Mouse (Mus musculus): Measurements from ENCODE around the gene Rbck1. TPM values are rescaled to one million over a fixed set of nuclear protein-coding genes. Genes with fewer than 3 reads are reported as not detected.

Gene Rbck1
- polyA plus RNA-seq (2012; rRNA removed) = 171 and 192 TPM in 2 replicates

DNA sequence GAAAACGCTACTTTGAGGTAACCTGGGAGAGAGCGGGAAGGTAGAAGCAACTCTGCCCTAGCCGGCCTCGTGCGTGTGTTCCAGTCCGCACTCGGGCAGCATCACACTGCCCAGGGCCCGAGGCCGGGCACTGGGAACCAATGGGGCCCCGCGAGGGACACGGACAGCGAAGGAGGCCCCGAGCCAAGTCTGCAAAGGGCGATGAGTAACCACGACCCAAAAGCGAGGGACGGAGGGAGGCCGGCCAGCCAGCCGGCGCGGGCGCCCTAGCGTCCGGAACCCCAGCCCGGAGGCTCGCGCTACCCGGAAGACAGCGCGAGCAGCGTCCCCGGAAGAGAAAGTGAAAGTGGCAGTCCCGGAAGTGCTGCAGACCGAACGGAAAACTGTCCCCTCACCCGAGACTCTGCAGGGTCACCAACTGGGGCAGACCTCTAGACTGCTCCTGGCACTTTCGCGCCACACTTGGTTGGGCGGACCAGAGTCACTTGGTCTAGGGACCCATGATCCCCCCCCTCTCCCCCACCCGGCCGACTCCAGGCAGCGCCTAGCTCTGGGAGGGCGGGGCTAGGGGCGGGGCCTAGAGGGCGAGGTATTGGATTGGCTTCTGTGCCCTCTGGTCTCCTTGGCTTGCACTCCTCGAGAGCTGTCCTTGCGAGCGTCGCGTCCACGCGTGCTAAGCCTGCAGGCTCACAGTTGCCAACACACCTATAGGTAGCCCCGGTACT is at the start of gene Rbck1:
Rbck1 (minus strand) TSS at position 553 of the 725 bp plus-strand sequence.

DNA sequence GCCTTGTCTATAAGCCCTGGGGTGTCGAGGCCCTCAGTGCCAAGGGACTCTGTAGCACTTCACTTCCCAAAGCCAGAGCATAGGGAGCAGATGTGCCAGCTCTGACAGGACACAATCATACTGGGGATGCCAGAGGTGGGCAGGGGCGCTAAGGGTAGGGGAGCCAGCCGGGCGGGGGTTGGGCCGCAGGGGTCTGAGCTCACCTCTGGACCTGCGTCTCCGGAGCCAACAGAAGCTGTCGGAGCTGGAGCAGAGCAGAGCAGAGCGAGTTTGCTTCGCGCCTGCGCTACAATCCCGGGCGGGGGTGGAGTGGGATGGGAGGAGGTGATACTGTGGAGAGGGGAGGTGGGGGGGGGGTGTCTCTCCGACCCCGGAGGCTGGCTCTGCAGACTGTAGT is 43.9 kb upstream of the Rbck1 start, which contains the start of gene Nrsn2:
Nrsn2 (minus strand) TSS at position 294 of the 397 bp plus-strand sequence.

DNA sequence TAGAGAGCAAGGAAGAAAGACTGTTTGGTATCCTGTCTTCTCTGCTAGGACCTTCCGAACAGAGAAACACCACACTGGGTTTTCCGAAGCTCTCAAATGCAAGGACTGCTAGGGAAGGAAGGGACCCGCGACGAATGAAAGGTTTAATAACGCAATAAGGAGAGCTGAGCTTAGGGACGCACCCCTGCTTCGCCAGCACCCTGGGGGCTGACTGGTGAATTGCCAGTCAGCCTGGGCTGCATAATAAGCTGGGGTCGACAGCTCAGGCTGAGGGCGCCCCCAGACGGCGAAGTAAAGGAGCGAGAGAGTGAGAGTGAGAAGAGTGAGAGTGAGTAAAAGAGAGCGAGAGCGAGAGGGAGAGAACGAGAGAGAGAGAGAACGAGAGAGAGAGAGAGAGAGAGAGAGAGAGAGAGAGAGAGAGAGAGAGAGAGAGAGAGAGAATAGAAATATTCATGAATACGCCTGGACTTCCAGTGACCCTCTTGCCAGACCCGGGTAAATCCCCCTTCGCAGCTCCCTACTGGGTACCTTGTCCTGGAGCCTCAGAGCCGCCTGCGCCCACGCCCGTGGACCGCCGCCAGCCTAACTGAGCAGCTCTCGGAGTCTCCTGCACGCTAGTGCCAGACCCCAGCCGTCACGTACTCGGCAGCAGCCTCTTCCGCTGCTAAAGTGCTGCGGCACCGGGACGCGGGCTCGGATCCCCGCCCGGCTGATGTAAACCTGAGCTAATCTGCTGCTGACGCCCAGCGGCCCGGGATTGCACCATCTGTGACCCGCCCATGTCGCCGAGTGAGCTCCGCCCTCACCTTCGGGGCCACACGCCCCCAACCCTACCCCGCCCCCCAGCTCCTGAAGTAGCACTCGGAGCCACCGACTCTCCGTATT is 11.1 kb upstream of the Rbck1 start, which contains the start of gene Trib3:
Trib3 (minus strand) TSS at position 704 of the 885 bp plus-strand sequence.

DNA sequence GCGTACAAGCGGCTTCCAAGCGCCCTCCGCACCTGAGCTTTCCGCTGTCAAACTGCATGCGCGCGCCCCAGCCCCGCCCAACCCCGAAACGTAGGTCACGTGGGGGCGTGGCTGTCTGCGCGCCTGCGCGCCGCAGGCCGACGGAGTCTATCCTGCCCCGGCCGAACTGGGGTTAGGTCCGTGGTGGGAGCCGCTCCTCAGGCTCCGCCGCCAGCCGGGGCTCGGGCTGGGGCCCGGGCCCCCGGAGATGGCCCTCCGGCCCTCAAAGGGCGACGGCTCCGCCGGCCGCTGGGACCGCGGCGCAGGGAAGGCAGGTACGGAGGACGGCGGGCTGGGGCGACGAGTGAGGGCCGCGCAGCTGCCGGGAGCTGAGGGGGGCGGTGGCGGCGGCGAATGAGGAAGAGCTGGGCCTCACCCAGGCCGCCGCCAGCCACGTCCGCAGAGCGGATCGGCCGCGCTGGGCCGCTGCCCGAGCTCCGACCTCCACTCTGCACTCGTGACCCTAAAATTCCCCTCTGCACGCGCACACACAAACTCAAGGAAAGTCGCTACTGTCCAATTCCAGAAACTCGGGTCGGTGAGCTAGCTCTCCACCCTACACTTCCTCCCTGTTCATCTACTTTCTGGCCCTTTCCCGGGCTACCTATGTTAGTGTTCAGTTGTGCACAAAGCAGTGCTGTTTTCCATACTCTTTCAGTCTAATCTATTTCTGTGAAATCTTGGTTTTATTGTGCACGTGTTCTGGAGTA is 38.6 kb downstream of the Rbck1 start, which contains the start of gene Tbc1d20:
Tbc1d20 (plus strand) TSS at position 102 of the 749 bp plus-strand sequence.

Other genes with a start within 250 kb of the Rbck1 start
- 21.2 and 25.0 TPM in 2 replicates for gene Srxn1, start 227.1 kb downstream of the Rbck1 start, polyA plus RNA-seq (2012; rRNA removed)
- 1.6 and 1.7 TPM in 2 replicates for gene Tcf15, start 189.1 kb downstream of the Rbck1 start, polyA plus RNA-seq (2012; rRNA removed)
- gene Csnk2a1, start 105.8 kb downstream of the Rbck1 start, polyA plus RNA-seq (2012; rRNA removed) = 91.5 and 92.2 TPM in 2 replicates
- gene Tbc1d20, start 38.8 kb downstream of the Rbck1 start, polyA plus RNA-seq (2012; rRNA removed) = 35.3 and 36.4 TPM in 2 replicates
- 1.0 and 1.1 TPM in 2 replicates for gene Trib3, start 11.4 kb upstream of the Rbck1 start, polyA plus RNA-seq (2012; rRNA removed)
- gene Nrsn2, start 44.0 kb upstream of the Rbck1 start, polyA plus RNA-seq (2012; rRNA removed) = 35.8 and 37.4 TPM in 2 replicates
- 57.6 and 65.4 TPM in 2 replicates for gene Sox12, start 65.4 kb upstream of the Rbck1 start, polyA plus RNA-seq (2012; rRNA removed)
- 11.4 and 11.5 TPM in 2 replicates for gene Zcchc3, start 82.4 kb upstream of the Rbck1 start, polyA plus RNA-seq (2012; rRNA removed)
- 2.8 and 3.4 TPM in 2 replicates for gene 6820408C15Rik, start 82.9 kb upstream of the Rbck1 start, polyA plus RNA-seq (2012; rRNA removed)
- gene Defb23, start 132.0 kb upstream of the Rbck1 start, polyA plus RNA-seq (2012; rRNA removed) = not detected in 2 replicates
- gene Defb20, start 144.4 kb upstream of the Rbck1 start, polyA plus RNA-seq (2012; rRNA removed) = not detected in 2 replicates
- not detected in 2 replicates for gene Defb22, start 157.5 kb upstream of the Rbck1 start, polyA plus RNA-seq (2012; rRNA removed)
- not detected in 2 replicates for gene Defb26, start 179.0 kb upstream of the Rbck1 start, polyA plus RNA-seq (2012; rRNA removed)
- not detected in 2 replicates for gene Defb28, start 185.6 kb upstream of the Rbck1 start, polyA plus RNA-seq (2012; rRNA removed)
- gene Defb29, start 207.4 kb upstream of the Rbck1 start, polyA plus RNA-seq (2012; rRNA removed) = not detected in 2 replicates
- gene Gm17416, start 236.7 kb upstream of the Rbck1 start, polyA plus RNA-seq (2012; rRNA removed) = not detected in 2 replicates
- not detected in 2 replicates for gene Defb21, start 240.1 kb upstream of the Rbck1 start, polyA plus RNA-seq (2012; rRNA removed)
- not detected in 2 replicates for gene Defb19, start 247.7 kb upstream of the Rbck1 start, polyA plus RNA-seq (2012; rRNA removed)